Mouse (Mus musculus) heart, postnatal 0 days (tissue): ENCODE data around the gene Gm9821. TPM values are rescaled to one million over a fixed set of nuclear protein-coding genes. Genes with fewer than 3 reads are reported as not detected.

Experiments
- ATAC-seq: fragments of 200-750 bp; cut with Nextera tagmentation; 2 replicates; pipeline ENCODE4 v1.8.0; 2017; ENCODE audit warnings: low read depth, moderate number of reproducible peaks, moderate library complexity; ENCODE audit not compliant: insufficient read depth
- DNase-seq: peaks from one replicate; pipeline ENCODE4 v3.0.0-alpha.2; 2016; ENCODE audit warnings: low spot score
- H3K27ac ChIP-seq: fragments of 300-500 bp; sonication (generic); 2 replicates; pipeline ENCODE4 v1.5.1; 2014; ENCODE audit warnings: low read depth, mild to moderate bottlenecking
- H3K27me3 ChIP-seq: fragments of 300-500 bp; sonication (generic); 2 replicates; pipeline ENCODE4 v1.6.1; 2014; ENCODE audit warnings: low read length, mixed read lengths; ENCODE audit not compliant: control insufficient read depth, insufficient read depth
- H3K36me3 ChIP-seq: fragments of 300-500 bp; sonication (generic); replicated peaks from 2 replicates; pipeline ENCODE4 v1.6.1; 2014; ENCODE audit warnings: low read length, mixed read lengths; ENCODE audit not compliant: control insufficient read depth, insufficient read depth
- H3K4me1 ChIP-seq: fragments of 300-500 bp; sonication (generic); 2 replicates; pipeline ENCODE4 v1.6.1; 2014; ENCODE audit warnings: antibody characterized with exemption; ENCODE audit not compliant: control insufficient read depth, insufficient read depth
- H3K4me2 ChIP-seq: fragments of 300-500 bp; sonication (generic); 2 replicates; pipeline ENCODE4 v1.6.1; 2014; ENCODE audit warnings: low read depth, mild to moderate bottlenecking, low read length, moderate library complexity
- H3K4me3 ChIP-seq: fragments of 300-500 bp; sonication (generic); 2 replicates; pipeline ENCODE4 v1.5.1; 2014; ENCODE audit warnings: low read depth, low read length
- H3K9ac ChIP-seq: fragments of 300-500 bp; sonication (generic); replicated peaks from 2 replicates; pipeline ENCODE4 v1.6.1; 2014; ENCODE audit warnings: low read depth, low read length, mixed read lengths
- H3K9me3 ChIP-seq: fragments of 300-500 bp; sonication (generic); replicated peaks from 2 replicates; pipeline ENCODE4 v1.6.1; 2016; ENCODE audit warnings: low read length; ENCODE audit not compliant: control insufficient read depth
- CTCF ChIP-seq: IDR thresholded peaks from 2 replicates; pipeline ENCODE4 v1.5.1; 2016; ENCODE audit warnings: antibody characterized with exemption, control low read depth, low read depth
- EP300 ChIP-seq: IDR thresholded peaks from 2 replicates; pipeline ENCODE4 v1.6.1; 2016; ENCODE audit warnings: antibody characterized with exemption, low read depth
- WGBS: fragments of 180-500 bp; shearing (Covaris S2); extraction: QIAGEN DNeasy Blood & Tissue Kit; methylation state at CpG from one replicate; pipeline ENCODE4 v1.1.7; 2014; 5-methylcytosine and 5-hydroxymethylcytosine counted together
- polyA plus RNA-seq: library from polyadenylated mRNA; unstranded; fragments of >200 nt; fragmentation: Nextera tagmentation; extraction: Ambion mirVana; gene quantifications from 2 replicates; pipeline ENCODE4 v1.2.1, GENCODE M21; 2015
- total RNA-seq: library from RNA; depleted of rRNA; stranded (reverse); fragments of >200 nt; gene quantifications from 2 replicates; pipeline ENCODE4 v1.2.3, GENCODE M21; 2014; ENCODE audit warnings: low replicate concordance

Gm9821 gene
- total and polyA plus RNA-seq, 2 experiments from 2014 or later, result 0.89 TPM; not detected in 1

- WGBS, result 13% methylated on average over 15 of the region's 15 CpGs
- Histone ChIP-seq H3K4me3 (peak overlapping the region; percentile 50), H3K9ac (peak overlapping the region; percentile 77), H3K27ac (peak overlapping the region; percentile 99), H3K4me1 (peaks cover 68% of the 10 kb centered on the region), H3K36me3 (peaks cover 5% of the 10 kb centered on the region; the same call in 1 of the 2 replicates), H3K27me3 (no peaks in the 10 kb centered on the region), H3K4me2 (peak overlapping the region; percentile 76), H3K9me3 (no peaks in the 10 kb centered on the region)
- peak; percentile 85 for ATAC-seq
- TF ChIP-seq CTCF, result no peak; the same call in 1 of the 2 replicates
- TF ChIP-seq EP300, result no peak
- DNase-seq, result peak; percentile 93
These were observed 5.0 kb downstream of the Gm9821 start for GRCm38 (mm10) chr2:91950275-91951085.

GRCm38 (mm10) chr2:91953825-91954224 lies 8.3 kb downstream of the Gm9821 start:
- Histone ChIP-seq H3K36me3 (no peaks in the 10 kb centered on the region), H3K4me1 (peaks cover 67% of the 10 kb centered on the region), H3K9me3 (no peaks in the 10 kb centered on the region), H3K27me3 (no peaks in the 10 kb centered on the region), H3K4me3 (no peak overlapping the region), H3K9ac (no peak overlapping the region), H3K27ac (peak overlapping the region; percentile 81), H3K4me2 (peak overlapping the region; percentile 5; the same call in 1 of the 2 replicates)
- 6% methylated on average over 5 of the region's 5 CpGs for WGBS
- peak; percentile 52 for ATAC-seq
- peak; percentile 88 for DNase-seq
- peak; percentile 73 for TF ChIP-seq EP300
- TF ChIP-seq CTCF, result no peak

DNA sequence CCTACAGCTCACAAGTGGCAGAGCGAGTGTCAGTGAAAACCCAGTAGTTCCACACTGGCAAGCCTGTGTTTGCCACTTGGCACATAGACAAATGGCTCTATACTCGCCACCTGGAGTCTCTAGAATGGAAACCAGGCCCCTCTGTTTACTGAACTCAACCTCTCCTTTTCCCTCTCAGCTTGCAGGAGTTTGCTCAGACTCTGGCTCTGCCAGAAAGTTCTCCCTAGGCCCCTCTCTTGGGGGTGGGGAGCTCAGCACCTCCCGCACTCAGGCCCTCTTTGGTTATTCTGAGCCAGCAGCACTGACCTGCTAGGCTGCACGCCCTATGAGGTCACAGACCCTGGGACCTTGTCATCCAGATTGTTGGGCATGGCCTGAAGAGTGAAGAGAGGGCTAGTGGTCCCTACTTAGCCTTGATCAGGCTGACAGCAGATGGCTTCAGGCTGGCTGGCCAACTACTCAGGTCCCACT lies 9.7 kb downstream of the Gm9821 start:
- Histone ChIP-seq H3K9ac (no peak overlapping the region), H3K27ac (peak overlapping the region; percentile 55), H3K9me3 (no peaks in the 10 kb centered on the region), H3K36me3 (no peaks in the 10 kb centered on the region), H3K4me3 (no peak overlapping the region), H3K27me3 (no peaks in the 10 kb centered on the region), H3K4me2 (no peak overlapping the region), H3K4me1 (peaks cover 59% of the 10 kb centered on the region)
- ATAC-seq (no peak), DNase-seq (no peak)
- 64% methylated on average over 4 of the region's 4 CpGs for WGBS
- TF ChIP-seq CTCF (no peak), EP300 (no peak)

GRCm38 (mm10) chr2:91955875-91956274 lies 10.4 kb downstream of the Gm9821 start:
- Histone ChIP-seq H3K4me3 (no peak overlapping the region), H3K27ac (no peak overlapping the region), H3K36me3 (no peaks in the 10 kb centered on the region), H3K4me1 (peaks cover 53% of the 10 kb centered on the region), H3K27me3 (no peaks in the 10 kb centered on the region), H3K9ac (no peak overlapping the region), H3K4me2 (no peak overlapping the region), H3K9me3 (no peaks in the 10 kb centered on the region)
- DNase-seq (no peak), ATAC-seq (no peak)
- 81% methylated on average over 6 of the region's 6 CpGs for WGBS
- TF ChIP-seq CTCF, result no peak
- no peak for TF ChIP-seq EP300

DNA sequence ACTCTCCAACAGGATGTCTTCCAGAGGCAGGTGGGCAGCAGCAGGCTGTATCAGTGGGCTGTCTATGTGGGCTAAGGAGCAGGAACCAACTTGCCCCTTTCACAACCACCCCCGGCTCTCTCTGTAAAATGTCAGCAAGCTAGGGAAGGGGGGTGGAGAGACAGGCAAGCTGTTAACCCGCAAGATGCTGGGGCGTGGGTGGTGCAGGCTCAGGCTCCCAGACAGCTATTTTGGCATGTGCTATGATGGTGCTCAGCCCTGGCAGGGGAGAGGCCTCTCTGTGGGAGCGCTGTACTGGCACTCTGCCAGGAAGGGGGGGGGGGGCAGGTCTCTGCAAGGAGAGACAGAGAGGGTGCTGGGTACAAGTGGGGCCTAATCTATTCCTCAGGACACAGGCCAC lies 11.6 kb downstream of the Gm9821 start:
- H3K27ac ChIP-seq, result peak overlapping the region; percentile 72
- peak; percentile 64 for DNase-seq
- peaks cover 60% of the 10 kb centered on the region for H3K4me1 ChIP-seq
- peak; percentile 54 for ATAC-seq
- no peak overlapping the region for H3K4me3 ChIP-seq
- TF ChIP-seq CTCF, result no peak
- no peak for TF ChIP-seq EP300
- peak overlapping the region; percentile 41; the same call in 1 of the 2 replicates for H3K4me2 ChIP-seq
- H3K27me3 ChIP-seq, result no peaks in the 10 kb centered on the region
- 4% methylated on average over 4 of the region's 4 CpGs for WGBS
- no peak overlapping the region for H3K9ac ChIP-seq
- no peaks in the 10 kb centered on the region for H3K36me3 ChIP-seq
- H3K9me3 ChIP-seq, result no peaks in the 10 kb centered on the region
